Mouse (Mus musculus) intestine, postnatal 0 days (tissue): ENCODE data around the gene Katnbl1. TPM values are rescaled to one million over a fixed set of nuclear protein-coding genes. Genes with fewer than 3 reads are reported as not detected.

ENCODE experiments used
- ATAC-seq: fragments of 200-750 bp; cut with Nextera tagmentation; 2 replicates; pipeline ENCODE4 v1.8.0; 2017; ENCODE audit warnings: mild to moderate bottlenecking, moderate TSS enrichment, moderate library complexity
- H3K27ac ChIP-seq: fragments of 300-500 bp; sonication (generic); 2 replicates; pipeline ENCODE4 v1.5.1; 2014; ENCODE audit warnings: mild to moderate bottlenecking, low read depth, low read length, moderate library complexity
- H3K27me3 ChIP-seq: fragments of 300-500 bp; sonication (generic); replicated peaks from 2 replicates; pipeline ENCODE4 v1.6.1; 2014; ENCODE audit warnings: low read length, mixed read lengths; ENCODE audit not compliant: control insufficient read depth, insufficient read depth
- H3K36me3 ChIP-seq: fragments of 300-500 bp; sonication (generic); 2 replicates; pipeline ENCODE4 v1.6.1; 2014; ENCODE audit warnings: mild to moderate bottlenecking, moderate library complexity; ENCODE audit not compliant: control insufficient read depth, insufficient read depth
- H3K4me1 ChIP-seq: fragments of 300-500 bp; sonication (generic); replicated peaks from 2 replicates; pipeline ENCODE4 v1.6.1; 2014; ENCODE audit warnings: antibody characterized with exemption, low read length, mixed read lengths; ENCODE audit not compliant: control insufficient read depth, insufficient read depth
- H3K4me2 ChIP-seq: fragments of 300-500 bp; sonication (generic); replicated peaks from 2 replicates; pipeline ENCODE4 v1.6.1; 2014; ENCODE audit warnings: low read depth, mild to moderate bottlenecking, moderate library complexity
- H3K4me3 ChIP-seq: fragments of 300-500 bp; sonication (generic); 2 replicates; pipeline ENCODE4 v1.5.1; 2014; ENCODE audit warnings: low read depth, low read length
- H3K9ac ChIP-seq: fragments of 300-500 bp; sonication (generic); 2 replicates; pipeline ENCODE4 v1.6.1; 2014; ENCODE audit warnings: mild to moderate bottlenecking, low read depth, low read length
- H3K9me3 ChIP-seq: fragments of 300-500 bp; sonication (generic); 2 replicates; pipeline ENCODE4 v1.6.1; 2016; ENCODE audit warnings: mixed run types; ENCODE audit not compliant: control insufficient read depth
- CTCF ChIP-seq: sonication (generic); IDR thresholded peaks from 2 replicates; pipeline ENCODE4 v1.5.1; 2016; ENCODE audit warnings: low read depth, mild to moderate bottlenecking, control low read depth, antibody characterized with exemption, moderate library complexity
- WGBS: fragments of 180-500 bp; shearing (Covaris S2); extraction: QIAGEN DNeasy Blood & Tissue Kit; methylation state at CpG from one replicate; pipeline ENCODE4 v1.1.7; 2014; 5-methylcytosine and 5-hydroxymethylcytosine counted together
- polyA plus RNA-seq: library from polyadenylated mRNA; unstranded; fragments of >200 nt; fragmentation: Nextera tagmentation; extraction: Ambion mirVana; gene quantifications from 2 replicates; pipeline ENCODE4 v1.2.1, GENCODE M21; 2015

Katnbl1 gene
- polyA plus RNA-seq, 1 experiment from 2014 or later = 17.0 TPM

- H3K4me2 ChIP-seq = no peak overlapping the region
- ATAC-seq = no peak
- no peaks in the 10 kb centered on the region for H3K27me3 ChIP-seq
- 88% methylated on average over 7 of the region's 7 CpGs for WGBS
- H3K4me1 ChIP-seq = no peaks in the 10 kb centered on the region
- peaks cover 88% of the 10 kb centered on the region for H3K36me3 ChIP-seq
- no peak overlapping the region for H3K4me3 ChIP-seq
- no peak for TF ChIP-seq CTCF
- no peaks in the 10 kb centered on the region for H3K9me3 ChIP-seq
- H3K27ac ChIP-seq = no peak overlapping the region
- H3K9ac ChIP-seq = no peak overlapping the region
Observed at GRCm38 (mm10) chr2:112353685-112354455, 25.1 kb upstream of the Katnbl1 start.

- Histone ChIP-seq H3K9ac (no peak overlapping the region), H3K27ac (no peak overlapping the region), H3K27me3 (no peaks in the 10 kb centered on the region), H3K4me1 (no peaks in the 10 kb centered on the region), H3K36me3 (peaks cover 77% of the 10 kb centered on the region), H3K4me3 (no peak overlapping the region), H3K9me3 (no peaks in the 10 kb centered on the region), H3K4me2 (no peak overlapping the region)
- ATAC-seq = no peak
- 65% methylated on average over 2 of the region's 2 CpGs for WGBS
- no peak for TF ChIP-seq CTCF
Observed at GRCm38 (mm10) chr2:112359611-112360010, 19.4 kb upstream of the Katnbl1 start.

- 77% methylated on average over 12 of the region's 12 CpGs for WGBS
- H3K4me3 ChIP-seq = no peak overlapping the region
- H3K27me3 ChIP-seq = no peaks in the 10 kb centered on the region
- TF ChIP-seq CTCF = no peak
- H3K36me3 ChIP-seq = peaks cover 71% of the 10 kb centered on the region
- no peak overlapping the region for H3K9ac ChIP-seq
- H3K27ac ChIP-seq = no peak overlapping the region
- H3K9me3 ChIP-seq = no peaks in the 10 kb centered on the region
- H3K4me1 ChIP-seq = no peaks in the 10 kb centered on the region
- ATAC-seq = no peak
- H3K4me2 ChIP-seq = no peak overlapping the region
Observed at GRCm38 (mm10) chr2:112360012-112360780, 18.8 kb upstream of the Katnbl1 start.

- H3K4me2 ChIP-seq = no peak overlapping the region
- H3K9ac ChIP-seq = no peak overlapping the region
- TF ChIP-seq CTCF = no peak
- no peak overlapping the region for H3K4me3 ChIP-seq
- 81% methylated on average over 2 of the region's 2 CpGs for WGBS
- H3K36me3 ChIP-seq = peaks cover 65% of the 10 kb centered on the region
- no peak overlapping the region for H3K27ac ChIP-seq
- no peaks in the 10 kb centered on the region for H3K4me1 ChIP-seq
- no peaks in the 10 kb centered on the region for H3K27me3 ChIP-seq
- no peaks in the 10 kb centered on the region for H3K9me3 ChIP-seq
- ATAC-seq = no peak
Observed at GRCm38 (mm10) chr2:112360781-112361169, 18.2 kb upstream of the Katnbl1 start.

- no peak for TF ChIP-seq CTCF
- Histone ChIP-seq H3K36me3 (peaks cover 7% of the 10 kb centered on the region), H3K4me1 (no peaks in the 10 kb centered on the region; the same call in 1 of the 2 replicates), H3K9ac (peak overlapping the region; percentile 73), H3K27ac (peak overlapping the region; percentile 73; the same call in 1 of the 2 replicates), H3K4me3 (peak overlapping the region; percentile 89), H3K27me3 (no peaks in the 10 kb centered on the region), H3K9me3 (no peaks in the 10 kb centered on the region), H3K4me2 (peak overlapping the region; percentile 87)
- ATAC-seq = peak; percentile 39
- WGBS = 11% methylated on average over 15 of the region's 15 CpGs
Observed at GRCm38 (mm10) chr2:112367222-112367621, 11.8 kb upstream of the Katnbl1 start.
